Comparison of ENCODE assay signal across 13 mouse cellular contexts in genomic region chr9:63250841-63251626, GRCm38 (mm10).
DNase-seq lines count a peak whose midpoint lies in the region; ATAC-seq lines count a peak whose summit lies in the region.
"Had no signal": no experiment of that assay in that cellular context is flagged by ENCODE, and none has a peak within 500 bp of the region (broad histone marks: within the 10 kb centered on the region; RNA-seq: fewer than 3 reads in every experiment).

No protein-coding gene starts in this region.

- H3K9me3 ChIP-seq in forebrain, embryonic 10.5 days, result no peaks in the 10 kb centered on the region
- no peaks in the 10 kb centered on the region for H3K9me3 ChIP-seq in forebrain, embryonic 11.5 days (ENCODE audit: control insufficient read depth, low read length)
- no peaks in the 10 kb centered on the region for H3K9me3 ChIP-seq in hindbrain, embryonic 12.5 days (replicated peaks)
- no peaks in the 10 kb centered on the region for H3K9me3 ChIP-seq in midbrain, embryonic 15.5 days
- H3K9me3 ChIP-seq: embryonic facial prominence, embryonic 15.5 days; liver, embryonic 13.5 days had no signal

- no peak overlapping the region for H3K4me2 ChIP-seq in forebrain, embryonic 11.5 days (ENCODE audit: low read depth, low read length, severe bottlenecking)
- no peak overlapping the region for H3K4me2 ChIP-seq in hindbrain, embryonic 12.5 days (replicated peaks)
- 0 out of 2 replicates have a peak overlapping the region, but pooled peaks have one; percentile 5 for H3K4me2 ChIP-seq in midbrain, embryonic 15.5 days
- H3K4me2 ChIP-seq: embryonic facial prominence, embryonic 15.5 days; liver, embryonic 13.5 days had no signal

- peaks cover 33% of the 10 kb centered on the region for H3K36me3 ChIP-seq in forebrain, embryonic 10.5 days (replicated peaks)
- no peaks in the 10 kb centered on the region for H3K36me3 ChIP-seq in forebrain, embryonic 11.5 days (ENCODE audit: control insufficient read depth, insufficient read depth, low read length)
- H3K36me3 ChIP-seq in hindbrain, embryonic 12.5 days, result peaks cover 6% of the 10 kb centered on the region; the same call in 1 of the 2 replicates
- H3K36me3 ChIP-seq in midbrain, embryonic 15.5 days (replicated peaks), result no peaks in the 10 kb centered on the region

- H3K4me3 ChIP-seq in forebrain, embryonic 10.5 days, result no peak overlapping the region
- no peak overlapping the region for H3K4me3 ChIP-seq in forebrain, embryonic 11.5 days (ENCODE audit: low read depth, low read length)
- H3K4me3 ChIP-seq in hindbrain, embryonic 12.5 days, result no peak overlapping the region
- H3K4me3 ChIP-seq in midbrain, embryonic 15.5 days, result no peak overlapping the region
- H3K4me3 ChIP-seq: embryonic facial prominence, embryonic 15.5 days; liver, embryonic 13.5 days had no signal

- H3K27me3 ChIP-seq in forebrain, embryonic 10.5 days (ENCODE audit: poor library complexity, severe bottlenecking), result no peaks in the 10 kb centered on the region
- H3K27me3 ChIP-seq in forebrain, embryonic 11.5 days (ENCODE audit: control insufficient read depth, insufficient read depth, low read length), result no peaks in the 10 kb centered on the region
- no peaks in the 10 kb centered on the region for H3K27me3 ChIP-seq in hindbrain, embryonic 12.5 days
- no peaks in the 10 kb centered on the region for H3K27me3 ChIP-seq in midbrain, embryonic 15.5 days (replicated peaks)
- H3K27me3 ChIP-seq: embryonic facial prominence, embryonic 15.5 days; liver, embryonic 13.5 days had no signal

- 0 out of 2 replicates have a peak overlapping the region, but pooled peaks have one; percentile 53 for H3K27ac ChIP-seq in forebrain, embryonic 10.5 days
- no peak overlapping the region for H3K27ac ChIP-seq in forebrain, embryonic 11.5 days (ENCODE audit: low read depth, low read length)
- H3K27ac ChIP-seq in hindbrain, embryonic 12.5 days, result peak overlapping the region; percentile 73
- peak overlapping the region; percentile 61; the same call in 1 of the 2 replicates for H3K27ac ChIP-seq in midbrain, embryonic 15.5 days
- H3K27ac ChIP-seq: embryonic facial prominence, embryonic 15.5 days; liver, embryonic 13.5 days had no signal

- H3K4me1 ChIP-seq in forebrain, embryonic 10.5 days, result peaks cover 4% of the 10 kb centered on the region; the same call in 1 of the 2 replicates
- no peaks in the 10 kb centered on the region for H3K4me1 ChIP-seq in forebrain, embryonic 11.5 days (replicated peaks; ENCODE audit: control insufficient read depth, insufficient read depth, low read length)
- peaks cover 28% of the 10 kb centered on the region for H3K4me1 ChIP-seq in hindbrain, embryonic 12.5 days
- H3K4me1 ChIP-seq in midbrain, embryonic 15.5 days, result peaks cover 16% of the 10 kb centered on the region
- H3K4me1 ChIP-seq: liver, embryonic 13.5 days had no signal

- WGBS in forebrain, embryonic 10.5 days, result 89% methylated on average over 19 of the region's 19 CpGs
- WGBS in forebrain, embryonic 11.5 days, result 80% methylated on average over 19 of the region's 19 CpGs
- 56% methylated on average over 19 of the region's 19 CpGs for WGBS in hindbrain, embryonic 12.5 days
- 40% methylated on average over 19 of the region's 19 CpGs for WGBS in midbrain, embryonic 15.5 days

- no peak for ATAC-seq in forebrain, embryonic 11.5 days (replicated peaks; ENCODE audit: low FRiP score)
- ATAC-seq in hindbrain, embryonic 12.5 days (ENCODE audit: low FRiP score), result peak; percentile 81
- ATAC-seq in midbrain, embryonic 15.5 days (replicated peaks), result peak; percentile 76
- ATAC-seq: intestine, postnatal 0 days had no signal

- no peak for DNase-seq in forebrain, embryonic 10.5 days (ENCODE audit: extremely low spot score, low spot score)
- no peak for DNase-seq in forebrain, embryonic 11.5 days (ENCODE audit: low spot score)
- peak; percentile 7 for DNase-seq in R1 (ENCODE audit: low read depth, low spot score)
- no peak for DNase-seq in urinary bladder, postnatal 14 days (ENCODE audit: low spot score)
- no peak for DNase-seq in right cerebral cortex, postnatal 4 days
- no peak for DNase-seq in testis, postnatal 10 days (ENCODE audit: low spot score)
- DNase-seq: liver, embryonic 13.5 days; lung, postnatal 36 days; thymus, adult 18-20 months had no signal

- no peak overlapping the region for H3K9ac ChIP-seq in forebrain, embryonic 11.5 days (ENCODE audit: low read length)
- no peak overlapping the region for H3K9ac ChIP-seq in hindbrain, embryonic 12.5 days
- no peak overlapping the region for H3K9ac ChIP-seq in midbrain, embryonic 15.5 days
- H3K9ac ChIP-seq: embryonic facial prominence, embryonic 15.5 days; liver, embryonic 13.5 days had no signal
